Mouse (Mus musculus) forebrain, postnatal 0 days (tissue): ENCODE measurements at regions not wholly inside any gene's neighbourhood (a gene's known extent, or its start where the extent isn't known, plus 50 kb on each side); places are given as distances from the start of the nearest gene placed in this dataset.
A peak's percentile ranks its signal among the peaks of the same experiment; 100 is the strongest.

Experiments used
- ATAC-seq: fragments of 200-750 bp; cut with Nextera tagmentation; 2 replicates; pipeline ENCODE4 v1.8.0; 2017; ENCODE audit warnings: mild to moderate bottlenecking, moderate library complexity
- DNase-seq: peaks from one replicate; pipeline ENCODE4 v3.0.0-alpha.2; 2015
- H3K27ac ChIP-seq: fragments of 300-500 bp; sonication (generic); 2 replicates; pipeline ENCODE4 v1.5.1; 2014; ENCODE audit warnings: low read depth, mild to moderate bottlenecking, antibody characterized with exemption, low read length, moderate library complexity, mixed read lengths
- H3K27me3 ChIP-seq: fragments of 300-500 bp; sonication (generic); 2 replicates; pipeline ENCODE4 v1.6.1; 2014; ENCODE audit warnings: mild to moderate bottlenecking, low read length, mixed read lengths; ENCODE audit not compliant: insufficient read depth
- H3K36me3 ChIP-seq: fragments of 300-500 bp; sonication (generic); 2 replicates; pipeline ENCODE4 v1.6.1; 2014; ENCODE audit warnings: mild to moderate bottlenecking, moderate library complexity; ENCODE audit not compliant: insufficient read depth
- H3K4me1 ChIP-seq: fragments of 300-500 bp; sonication (generic); 2 replicates; pipeline ENCODE4 v1.6.1; 2014; ENCODE audit warnings: antibody characterized with exemption; ENCODE audit not compliant: insufficient read depth
- H3K4me2 ChIP-seq: fragments of 300-500 bp; sonication (generic); 2 replicates; pipeline ENCODE4 v1.6.1; 2014; ENCODE audit warnings: low read depth, mild to moderate bottlenecking, moderate library complexity
- H3K4me3 ChIP-seq: fragments of 300-500 bp; sonication (generic); 2 replicates; pipeline ENCODE4 v1.5.1; 2014; ENCODE audit warnings: low read depth, low read length, mixed read lengths
- H3K9ac ChIP-seq: fragments of 300-500 bp; sonication (generic); 2 replicates; pipeline ENCODE4 v1.6.1; 2014; ENCODE audit warnings: mild to moderate bottlenecking
- H3K9me3 ChIP-seq: fragments of 300-500 bp; sonication (generic); 2 replicates; pipeline ENCODE4 v1.6.1; 2016; ENCODE audit warnings: low read length
- CTCF ChIP-seq: sonication (generic); IDR thresholded peaks from 2 replicates; pipeline ENCODE4 v1.5.1; 2016; ENCODE audit warnings: antibody characterized with exemption, control low read depth, low read depth
- WGBS: fragments of 180-500 bp; shearing (Covaris S2); extraction: QIAGEN DNeasy Blood & Tissue Kit; methylation state at CpG from one replicate; pipeline ENCODE4 v1.1.7; 2014; 5-methylcytosine and 5-hydroxymethylcytosine counted together

GRCm38 (mm10) chr12:8101837-8102236 lies 106.1 kb upstream of the Ldah start:
- no peaks in the 10 kb centered on the region for H3K36me3 ChIP-seq
- WGBS: 78% methylated on average over 8 of the region's 8 CpGs
- H3K9ac ChIP-seq: no peak overlapping the region
- no peak for TF ChIP-seq CTCF
- H3K27me3 ChIP-seq: no peaks in the 10 kb centered on the region
- H3K4me2 ChIP-seq: no peak overlapping the region
- no peak for DNase-seq
- no peak overlapping the region for H3K4me3 ChIP-seq
- H3K9me3 ChIP-seq: no peaks in the 10 kb centered on the region
- H3K27ac ChIP-seq: no peak overlapping the region
- H3K4me1 ChIP-seq: no peaks in the 10 kb centered on the region
- ATAC-seq: peak; percentile 64

GRCm38 (mm10) chr12:8103259-8103658 lies 104.6 kb upstream of the Ldah start:
- no peaks in the 10 kb centered on the region for H3K36me3 ChIP-seq
- no peak overlapping the region for H3K4me2 ChIP-seq
- WGBS: 80% methylated on average over 9 of the region's 9 CpGs
- no peaks in the 10 kb centered on the region for H3K9me3 ChIP-seq
- H3K4me1 ChIP-seq: no peaks in the 10 kb centered on the region
- H3K27ac ChIP-seq: no peak overlapping the region
- no peak overlapping the region for H3K4me3 ChIP-seq
- no peak overlapping the region for H3K9ac ChIP-seq
- no peak for TF ChIP-seq CTCF
- DNase-seq (no peak), ATAC-seq (0 out of 2 replicates have a peak, but pooled peaks have one; percentile 25)
- H3K27me3 ChIP-seq: no peaks in the 10 kb centered on the region

DNA sequence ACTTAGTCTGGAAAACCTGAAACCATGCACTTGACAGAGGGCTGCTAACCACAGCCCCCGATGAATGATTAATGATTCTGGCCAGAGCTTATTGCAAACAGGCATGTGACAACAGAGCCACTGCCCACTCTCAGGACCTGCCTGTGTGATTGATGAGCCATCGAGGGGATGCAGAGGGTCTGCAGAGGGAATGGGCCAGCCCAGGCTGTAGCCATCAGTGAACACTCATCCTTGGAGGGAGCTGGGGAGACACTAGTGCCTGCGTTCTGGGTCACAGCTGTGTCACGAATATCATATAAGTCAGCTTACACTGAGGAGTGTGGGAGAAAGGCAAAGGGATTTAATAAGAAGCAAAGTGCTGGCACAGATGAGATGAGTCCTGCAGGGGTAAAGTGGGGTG lies 100.8 kb upstream of the Ldah start:
- no peak overlapping the region for H3K27ac ChIP-seq
- WGBS: 81% methylated on average over 4 of the region's 4 CpGs
- no peak for DNase-seq
- no peaks in the 10 kb centered on the region for H3K4me1 ChIP-seq
- ATAC-seq: no peak
- H3K9me3 ChIP-seq: no peaks in the 10 kb centered on the region
- H3K9ac ChIP-seq: no peak overlapping the region
- TF ChIP-seq CTCF: no peak
- no peaks in the 10 kb centered on the region for H3K27me3 ChIP-seq
- no peaks in the 10 kb centered on the region for H3K36me3 ChIP-seq
- H3K4me2 ChIP-seq: no peak overlapping the region
- H3K4me3 ChIP-seq: no peak overlapping the region

DNA sequence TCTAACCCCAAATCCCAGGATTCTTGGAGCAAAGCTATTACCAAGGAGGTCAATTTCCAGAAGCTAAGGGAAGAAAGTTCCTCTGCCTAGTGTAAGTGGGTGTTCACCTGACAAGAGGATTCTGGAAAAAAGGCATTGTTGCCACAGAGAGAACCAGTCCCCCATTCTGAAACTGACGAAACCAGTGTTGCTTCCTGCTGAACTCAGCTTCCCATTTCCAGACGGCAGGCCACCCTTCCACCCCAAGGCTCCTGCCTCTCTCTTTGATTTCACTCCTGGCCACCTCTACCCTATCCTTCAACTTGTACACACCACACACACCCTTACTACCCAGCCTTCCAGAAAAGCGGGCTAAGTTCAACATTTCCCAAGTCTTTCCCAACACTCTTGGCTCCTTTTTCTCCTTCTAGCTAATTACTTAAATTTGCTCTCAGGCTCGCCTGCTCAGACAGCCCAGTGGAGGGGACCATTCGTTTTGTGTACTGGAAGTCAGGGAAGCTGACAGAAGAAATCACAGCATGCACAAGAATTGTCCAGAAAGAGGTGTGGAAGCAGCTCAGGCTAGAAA lies 98.6 kb upstream of the Ldah start:
- no peaks in the 10 kb centered on the region for H3K4me1 ChIP-seq
- no peak overlapping the region for H3K27ac ChIP-seq
- no peak overlapping the region for H3K9ac ChIP-seq
- no peak for DNase-seq
- no peak overlapping the region for H3K4me2 ChIP-seq
- TF ChIP-seq CTCF: no peak
- no peaks in the 10 kb centered on the region for H3K36me3 ChIP-seq
- WGBS: 74% methylated on average over 5 of the region's 5 CpGs
- H3K27me3 ChIP-seq: no peaks in the 10 kb centered on the region
- H3K9me3 ChIP-seq: no peaks in the 10 kb centered on the region
- no peak overlapping the region for H3K4me3 ChIP-seq
- ATAC-seq: no peak

GRCm38 (mm10) chr12:8109876-8110275 lies 98.0 kb upstream of the Ldah start:
- no peaks in the 10 kb centered on the region for H3K27me3 ChIP-seq
- no peak for ATAC-seq

DNA sequence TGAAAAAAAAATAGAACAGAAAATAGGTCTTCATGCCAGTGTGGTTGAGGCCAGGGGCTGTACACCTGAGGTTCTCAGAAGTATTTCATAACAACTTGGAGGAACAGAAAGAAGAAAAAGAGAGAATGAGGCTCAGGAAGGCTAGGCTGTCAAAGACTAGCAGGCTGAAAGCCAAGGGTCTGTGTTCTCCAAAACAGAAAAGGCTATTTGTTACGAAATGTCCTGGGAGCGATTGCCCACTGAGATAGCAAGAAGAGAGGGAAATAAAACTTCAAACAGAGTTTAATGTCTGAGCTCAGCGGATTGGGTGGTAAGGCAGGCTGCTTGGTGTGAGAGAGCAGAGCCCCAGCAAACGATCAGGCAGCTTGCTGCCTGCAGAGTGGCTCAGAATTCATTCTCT lies 97.6 kb upstream of the Ldah start:
- no peaks in the 10 kb centered on the region for H3K36me3 ChIP-seq
- TF ChIP-seq CTCF: no peak
- no peaks in the 10 kb centered on the region for H3K4me1 ChIP-seq
- no peak for ATAC-seq
- H3K27ac ChIP-seq: no peak overlapping the region
- H3K9ac ChIP-seq: no peak overlapping the region
- no peak overlapping the region for H3K4me3 ChIP-seq
- no peaks in the 10 kb centered on the region for H3K9me3 ChIP-seq
- H3K4me2 ChIP-seq: no peak overlapping the region
- DNase-seq: no peak
- H3K27me3 ChIP-seq: no peaks in the 10 kb centered on the region
- whole genome bisulfite sequencing: 65% methylated on average over 4 of the region's 4 CpGs

More at GRCm38 (mm10) chr12:8109876-8110275, 98.0 kb upstream of the Ldah start:
- H3K4me2 ChIP-seq: no peak overlapping the region
- H3K9me3 ChIP-seq: no peaks in the 10 kb centered on the region
- no peak for TF ChIP-seq CTCF
- H3K4me3 ChIP-seq: no peak overlapping the region
- H3K4me1 ChIP-seq: no peaks in the 10 kb centered on the region
- 81% methylated on average over 6 of the region's 6 CpGs for whole genome bisulfite sequencing
- no peak for DNase-seq
- H3K9ac ChIP-seq: no peak overlapping the region
- no peaks in the 10 kb centered on the region for H3K36me3 ChIP-seq
- no peak overlapping the region for H3K27ac ChIP-seq

GRCm38 (mm10) chr12:8111484-8111883 lies 96.4 kb upstream of the Ldah start:
- no peak overlapping the region for H3K27ac ChIP-seq
- no peaks in the 10 kb centered on the region for H3K9me3 ChIP-seq
- no peaks in the 10 kb centered on the region for H3K27me3 ChIP-seq
- DNase-seq (no peak), ATAC-seq (no peak)
- H3K9ac ChIP-seq: no peak overlapping the region
- H3K4me1 ChIP-seq: no peaks in the 10 kb centered on the region
- no peaks in the 10 kb centered on the region for H3K36me3 ChIP-seq
- TF ChIP-seq CTCF: no peak
- H3K4me2 ChIP-seq: no peak overlapping the region
- WGBS: 65% methylated on average over 4 of the region's 4 CpGs
- H3K4me3 ChIP-seq: no peak overlapping the region
